Mouse (Mus musculus): ENCODE data around the gene Zfp322a.

- TF ChIP-seq POLR2A (IDR thresholded peaks at IDR 0.05; ENCODE audit: low read depth, low read length) (no peak), CTCF (IDR thresholded peaks at IDR 0.05; ENCODE audit: extremely low read depth, insufficient read depth, insufficient read length, insufficient replicate concordance) (no peak)
Observed at GRCm38 (mm10) chr13:23309495-23310011, 59.5 kb downstream of the Zfp322a start.
